Mouse (Mus musculus): ENCODE data around the gene Gsta4.
"Not testable (repeated sequence)": the region's sequence is repeated elsewhere in the genome, so short reads cannot be mapped to it uniquely, and the experiment has no call there.

GRCm38 (mm10) chr9:78255683-78256470 is 73.3 kb downstream of the Gsta4 start:
- not testable (repeated sequence) for TF ChIP-seq CEBPB (IDR thresholded peaks at IDR 0.05; ENCODE audit: low read depth); CTCF (IDR thresholded peaks at IDR 0.05; ENCODE audit: control insufficient read depth, insufficient read depth, insufficient read length); MYOG (IDR thresholded peaks at IDR 0.05; ENCODE audit: control insufficient read depth, extremely low read depth, insufficient read length)
- peak; percentile 9 for TF ChIP-seq MAX (IDR thresholded peaks at IDR 0.05)
- peak; percentile 67 for TF ChIP-seq USF1 (IDR thresholded peaks at IDR 0.05; ENCODE audit: low read depth)
